Mouse (Mus musculus): ENCODE data around the gene Thap4.
A peak's percentile ranks its signal among the peaks of the same experiment; 100 is the strongest.

GRCm38 (mm10) chr1:93668791-93669548 is 85.7 kb downstream of the Thap4 start:
- peak; percentile 47 for TF ChIP-seq CTCF (IDR thresholded peaks at IDR 0.05; ENCODE audit: extremely low read depth, insufficient read depth, low read length)
- TF ChIP-seq POLR2A (IDR thresholded peaks at IDR 0.05; ENCODE audit: extremely low read depth, insufficient read depth, low read length): no peak

All from cortical plate, adult 2 months (tissue).